Mouse (Mus musculus) testis, adult 2 months (tissue): Measurements from ENCODE around the gene Lztr1.

ENCODE experiments used
- CTCF ChIP-seq: fragments of 200-500 bp; IDR thresholded peaks from 2 replicates; pipeline ENCODE4 v1.5.1; 2012; ENCODE audit warnings: low read depth, mild to moderate bottlenecking, inconsistent platforms, low read length, moderate library complexity; ENCODE audit not compliant: control insufficient read depth, insufficient read depth, insufficient replicate concordance
- POLR2A ChIP-seq: fragments of 200-500 bp; IDR thresholded peaks from 2 replicates; pipeline ENCODE4 v1.6.1; 2012; ENCODE audit warnings: low read depth, mild to moderate bottlenecking, inconsistent platforms, low read length, moderate library complexity; ENCODE audit not compliant: control insufficient read depth

- TF ChIP-seq POLR2A = no peak
- TF ChIP-seq CTCF = no peak
These were observed 51.0 kb downstream of the Lztr1 start for GRCm38 (mm10) chr16:17559396-17560027.
